Mouse (Mus musculus): Measurements from ENCODE around the gene Mylk3. TPM values are rescaled to one million over a fixed set of nuclear protein-coding genes. Genes with fewer than 3 reads are reported as not detected.

Mylk3 gene
- total and polyA plus RNA-seq, 2 experiments from 2014 or later: 0.46 TPM; not detected in 1

DNA sequence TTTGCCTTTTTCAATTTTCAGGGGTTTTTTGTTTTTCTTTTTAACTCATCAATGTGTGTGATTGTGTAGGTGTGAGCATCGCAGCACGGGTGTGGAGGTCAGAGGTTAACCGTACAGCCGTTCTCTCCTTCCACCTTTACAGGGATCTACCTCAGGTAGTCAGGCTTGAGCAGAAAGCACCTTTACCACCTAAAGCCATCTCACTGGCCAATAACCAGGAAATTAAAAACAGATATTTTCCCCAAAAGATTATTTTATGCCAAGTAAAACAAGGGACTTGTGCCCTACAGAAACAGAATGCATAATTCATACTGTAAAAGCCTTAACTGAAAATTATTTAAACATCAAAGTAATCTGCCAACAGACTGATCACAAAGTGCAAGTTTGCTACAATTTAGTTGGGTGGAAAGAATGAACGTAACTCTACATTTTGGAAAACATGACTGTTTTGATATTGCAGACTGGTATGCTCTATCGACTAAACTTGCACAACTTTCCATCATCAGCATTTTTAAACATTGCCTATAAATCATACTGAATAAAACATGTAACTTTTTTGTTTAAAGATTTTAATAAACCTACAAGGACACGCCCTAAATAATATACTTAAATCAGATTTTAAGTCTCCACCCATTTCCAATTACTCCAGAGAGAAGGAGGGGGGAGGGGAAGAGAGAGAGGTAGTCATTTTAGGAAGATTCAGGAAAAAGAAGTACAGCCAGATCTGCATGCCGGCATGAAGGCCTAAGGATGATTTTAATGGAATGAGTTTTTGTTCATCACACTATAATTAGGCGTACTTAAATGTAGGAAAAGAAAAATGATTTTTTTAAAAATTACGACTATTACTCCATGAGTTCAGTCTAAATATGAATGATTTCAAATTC, 45.4 kb upstream of the Mylk3 start:
- Histone ChIP-seq H3K4me3 (ENCODE audit: low read depth, low read length) (peak overlapping the region; percentile 85), H3K4me1 (ENCODE audit: insufficient read depth, low read length) (peaks cover 12% of the 10 kb centered on the region), H3K36me3 (ENCODE audit: insufficient read depth, low read length) (no peaks in the 10 kb centered on the region), H3K27me3 (ENCODE audit: insufficient read depth, low read length) (no peaks in the 10 kb centered on the region), H3K9ac (replicated peaks; ENCODE audit: low read length, poor library complexity, severe bottlenecking) (peak overlapping the region; percentile 70), H3K9me3 (ENCODE audit: low read length) (no peaks in the 10 kb centered on the region), H3K27ac (ENCODE audit: low read depth, low read length) (peak overlapping the region; percentile 84; the same call in 1 of the 2 replicates), H3K4me2 (ENCODE audit: low read depth, low read length, poor library complexity, severe bottlenecking) (peak overlapping the region; percentile 53)
- no peak for TF ChIP-seq CTCF (IDR thresholded peaks at IDR 0.05)
- peak; percentile 28 for DNase-seq (ENCODE audit: low spot score)
- no peak for ATAC-seq (ENCODE audit: low FRiP score)
- WGBS: 13% methylated on average over 10 of the region's 10 CpGs

DNA sequence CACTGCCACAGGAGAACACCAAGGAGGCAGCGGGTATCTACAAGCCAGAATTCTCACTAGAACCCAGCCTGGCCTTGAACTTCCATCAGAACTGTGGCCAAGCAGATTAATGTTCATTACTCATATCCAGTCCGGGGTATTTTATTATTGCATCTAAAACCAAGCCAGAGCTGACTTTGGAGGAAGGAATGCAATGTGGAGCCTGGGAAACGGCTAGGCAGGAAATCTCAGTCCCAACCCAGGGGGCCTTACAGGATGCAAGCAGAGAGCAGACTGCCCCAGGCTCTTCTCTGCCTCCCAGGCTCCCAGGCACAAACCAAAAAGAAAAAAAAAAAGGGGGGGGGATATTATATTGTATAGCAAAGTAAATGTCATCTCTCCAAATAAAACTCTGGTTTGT, 44.7 kb upstream of the Mylk3 start:
- Histone ChIP-seq H3K4me1 (ENCODE audit: insufficient read depth, low read length) (peaks cover 12% of the 10 kb centered on the region), H3K9me3 (ENCODE audit: low read length) (no peaks in the 10 kb centered on the region), H3K36me3 (ENCODE audit: insufficient read depth, low read length) (no peaks in the 10 kb centered on the region), H3K9ac (replicated peaks; ENCODE audit: low read length, poor library complexity, severe bottlenecking) (0 out of 2 replicates have a peak overlapping the region, but pooled peaks have one; percentile 25), H3K4me3 (ENCODE audit: low read depth, low read length) (peak overlapping the region; percentile 85; the same call in 1 of the 2 replicates), H3K4me2 (ENCODE audit: low read depth, low read length, poor library complexity, severe bottlenecking) (peak overlapping the region; percentile 53), H3K27ac (ENCODE audit: low read depth, low read length) (no peak overlapping the region), H3K27me3 (ENCODE audit: insufficient read depth, low read length) (no peaks in the 10 kb centered on the region)
- ATAC-seq (ENCODE audit: low FRiP score) (no peak), DNase-seq (ENCODE audit: low spot score) (no peak)
- WGBS: 17% methylated on average over 3 of the region's 3 CpGs
- no peak for TF ChIP-seq CTCF (IDR thresholded peaks at IDR 0.05)

DNA sequence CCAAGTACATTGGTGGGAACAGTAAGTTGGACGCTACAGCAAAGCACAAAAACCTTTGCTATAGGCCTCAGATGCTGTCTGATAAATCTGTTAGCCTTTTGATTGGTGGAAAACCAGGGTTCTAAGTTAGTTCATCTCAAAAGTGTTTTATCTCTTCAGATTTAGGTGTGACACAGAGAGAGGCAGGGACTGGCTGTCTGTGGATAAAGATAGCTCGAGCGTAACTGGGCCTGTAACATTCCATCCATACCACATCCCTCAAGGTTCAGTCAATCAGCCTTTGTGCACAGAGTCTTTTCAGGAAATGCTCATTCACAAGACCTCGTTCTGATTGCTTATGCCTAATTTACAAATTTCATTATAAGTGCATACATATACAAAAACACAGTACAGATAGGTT, 43.1 kb upstream of the Mylk3 start:
- peak overlapping the region; percentile 7; the same call in 1 of the 2 replicates for H3K4me2 ChIP-seq (ENCODE audit: low read depth, low read length, poor library complexity, severe bottlenecking)
- H3K9ac ChIP-seq (replicated peaks; ENCODE audit: low read length, poor library complexity, severe bottlenecking): no peak overlapping the region
- no peaks in the 10 kb centered on the region for H3K36me3 ChIP-seq (ENCODE audit: insufficient read depth, low read length)
- H3K27ac ChIP-seq (ENCODE audit: low read depth, low read length): no peak overlapping the region
- ATAC-seq (ENCODE audit: low FRiP score): no peak
- no peak overlapping the region for H3K4me3 ChIP-seq (ENCODE audit: low read depth, low read length)
- no peak for DNase-seq (ENCODE audit: low spot score)
- H3K9me3 ChIP-seq (ENCODE audit: low read length): no peaks in the 10 kb centered on the region
- no peak for TF ChIP-seq CTCF (IDR thresholded peaks at IDR 0.05)
- no peaks in the 10 kb centered on the region for H3K27me3 ChIP-seq (ENCODE audit: insufficient read depth, low read length)
- peaks cover 12% of the 10 kb centered on the region for H3K4me1 ChIP-seq (ENCODE audit: insufficient read depth, low read length)
- 26% methylated on average over 4 of the region's 4 CpGs for WGBS

DNA sequence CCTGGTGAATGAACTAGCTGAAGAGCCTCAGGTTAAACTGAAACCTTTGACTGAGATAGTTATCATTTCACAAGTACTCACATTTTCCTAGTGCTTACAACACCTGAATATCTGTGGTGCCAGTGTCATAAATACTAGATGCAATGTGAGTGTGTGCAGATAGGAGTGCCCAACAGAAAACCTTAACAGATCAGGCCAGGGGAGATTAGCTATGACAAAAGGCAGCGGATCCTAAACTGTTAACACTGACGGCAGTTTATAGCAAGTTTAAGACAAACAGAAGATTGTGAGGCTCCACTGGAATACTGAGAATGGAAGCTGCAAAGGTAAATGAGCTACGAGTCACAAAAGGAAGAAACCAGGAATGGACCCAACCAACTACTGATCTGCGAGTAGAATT, 40.9 kb upstream of the Mylk3 start:
- Histone ChIP-seq H3K27me3 (ENCODE audit: insufficient read depth, low read length) (no peaks in the 10 kb centered on the region), H3K4me3 (ENCODE audit: low read depth, low read length) (no peak overlapping the region), H3K9ac (replicated peaks; ENCODE audit: low read length, poor library complexity, severe bottlenecking) (no peak overlapping the region), H3K4me1 (ENCODE audit: insufficient read depth, low read length) (peaks cover 12% of the 10 kb centered on the region), H3K4me2 (ENCODE audit: low read depth, low read length, poor library complexity, severe bottlenecking) (no peak overlapping the region), H3K9me3 (ENCODE audit: low read length) (no peaks in the 10 kb centered on the region), H3K27ac (ENCODE audit: low read depth, low read length) (no peak overlapping the region), H3K36me3 (ENCODE audit: insufficient read depth, low read length) (no peaks in the 10 kb centered on the region)
- no peak for DNase-seq (ENCODE audit: low spot score)
- no peak for TF ChIP-seq CTCF (IDR thresholded peaks at IDR 0.05)
- ATAC-seq (ENCODE audit: low FRiP score): no peak
- 73% methylated on average over 4 of the region's 4 CpGs for WGBS

DNA sequence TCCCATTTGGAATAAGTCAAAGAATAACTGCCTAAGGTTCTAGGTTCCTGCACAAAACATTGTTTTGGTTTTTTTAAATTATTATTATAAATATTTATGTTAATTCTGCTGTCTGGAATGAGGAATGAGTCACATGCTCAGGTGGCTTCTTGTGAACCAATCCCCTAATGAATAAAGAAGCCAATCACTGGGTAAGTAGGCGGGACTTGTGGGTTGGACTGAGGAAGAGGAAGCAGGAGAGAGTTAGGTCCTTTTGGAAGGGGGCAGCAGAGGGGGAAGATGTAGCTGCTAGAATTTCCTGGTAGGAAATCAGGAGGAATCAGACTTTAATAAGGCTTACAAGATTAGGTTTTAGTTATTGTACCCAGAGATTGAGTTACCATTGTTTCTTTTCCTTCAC, 35.2 kb upstream of the Mylk3 start:
- Histone ChIP-seq H3K36me3 (ENCODE audit: insufficient read depth, low read length) (no peaks in the 10 kb centered on the region), H3K4me2 (ENCODE audit: low read depth, low read length, poor library complexity, severe bottlenecking) (no peak overlapping the region), H3K4me3 (ENCODE audit: low read depth, low read length) (no peak overlapping the region), H3K27me3 (ENCODE audit: insufficient read depth, low read length) (no peaks in the 10 kb centered on the region), H3K9ac (replicated peaks; ENCODE audit: low read length, poor library complexity, severe bottlenecking) (no peak overlapping the region), H3K9me3 (ENCODE audit: low read length) (no peaks in the 10 kb centered on the region), H3K4me1 (ENCODE audit: insufficient read depth, low read length) (no peaks in the 10 kb centered on the region), H3K27ac (ENCODE audit: low read depth, low read length) (no peak overlapping the region)
- ATAC-seq (ENCODE audit: low FRiP score) (no peak), DNase-seq (ENCODE audit: low spot score) (no peak)
- WGBS: 93% methylated on average over 1 of the region's 1 CpGs
- TF ChIP-seq CTCF (IDR thresholded peaks at IDR 0.05): no peak

DNA sequence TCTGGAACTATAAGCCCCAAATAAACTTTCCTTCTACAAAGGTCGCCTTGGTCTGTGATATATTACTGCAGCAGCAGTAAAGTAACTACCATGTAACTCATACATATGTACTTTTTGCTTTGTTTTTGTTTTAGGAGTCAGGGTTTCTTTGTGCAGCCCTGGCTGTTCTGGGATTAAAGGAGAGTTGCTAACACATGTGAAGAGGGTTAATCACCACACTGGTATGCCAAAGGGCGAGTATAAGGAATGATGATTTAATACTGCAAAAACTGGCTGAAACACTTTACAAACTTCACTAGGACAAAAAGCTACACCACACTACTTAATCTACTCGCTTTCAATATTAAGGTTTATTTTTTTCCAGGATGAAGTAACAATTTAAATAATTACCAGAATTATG, 22.4 kb upstream of the Mylk3 start:
- Histone ChIP-seq H3K27me3 (ENCODE audit: insufficient read depth, low read length) (no peaks in the 10 kb centered on the region), H3K9me3 (ENCODE audit: low read length) (no peaks in the 10 kb centered on the region), H3K36me3 (ENCODE audit: insufficient read depth, low read length) (0 out of 2 replicates have a peak, but pooled peaks cover 2% of the 10 kb centered on the region), H3K4me1 (ENCODE audit: insufficient read depth, low read length) (no peaks in the 10 kb centered on the region), H3K9ac (replicated peaks; ENCODE audit: low read length, poor library complexity, severe bottlenecking) (no peak overlapping the region), H3K4me3 (ENCODE audit: low read depth, low read length) (no peak overlapping the region), H3K4me2 (ENCODE audit: low read depth, low read length, poor library complexity, severe bottlenecking) (no peak overlapping the region), H3K27ac (ENCODE audit: low read depth, low read length) (no peak overlapping the region)
- no peak for DNase-seq (ENCODE audit: low spot score)
- WGBS: 83% methylated on average over 3 of the region's 3 CpGs
- TF ChIP-seq CTCF (IDR thresholded peaks at IDR 0.05): no peak
- no peak for ATAC-seq (ENCODE audit: low FRiP score)
